Mouse (Mus musculus) limb, embryonic 14.5 days (tissue): Measurements from ENCODE around the gene Npr2. TPM values are rescaled to one million over a fixed set of nuclear protein-coding genes. Genes with fewer than 3 reads are reported as not detected.

ENCODE experiments used
- ATAC-seq: fragments of 200-750 bp; cut with Nextera tagmentation; 2 replicates; pipeline ENCODE4 v1.8.0; 2017; ENCODE audit warnings: low read depth, moderate number of reproducible peaks, moderate TSS enrichment; ENCODE audit not compliant: low FRiP score
- DNase-seq: peaks from one replicate; pipeline ENCODE4 v3.0.0-alpha.2; 2015; ENCODE audit warnings: low spot score
- H3K27ac ChIP-seq: fragments of 300-500 bp; sonication (generic); replicated peaks from 2 replicates; pipeline ENCODE4 v1.5.1; 2014; ENCODE audit warnings: low read depth, mild to moderate bottlenecking, low read length, moderate library complexity, mixed read lengths
- H3K27me3 ChIP-seq: fragments of 300-500 bp; sonication (generic); 2 replicates; pipeline ENCODE4 v1.6.1; 2014; ENCODE audit warnings: low read length, mixed read lengths; ENCODE audit not compliant: control insufficient read depth, insufficient read depth
- H3K36me3 ChIP-seq: fragments of 300-500 bp; sonication (generic); 2 replicates; pipeline ENCODE4 v1.6.1; 2014; ENCODE audit warnings: mild to moderate bottlenecking, low read length, moderate library complexity, mixed read lengths; ENCODE audit not compliant: control insufficient read depth, insufficient read depth
- H3K4me1 ChIP-seq: fragments of 300-500 bp; sonication (generic); 2 replicates; pipeline ENCODE4 v1.6.1; 2014; ENCODE audit warnings: antibody characterized with exemption, low read length, mixed read lengths; ENCODE audit not compliant: control insufficient read depth, insufficient read depth
- H3K4me2 ChIP-seq: fragments of 300-500 bp; sonication (generic); replicated peaks from 2 replicates; pipeline ENCODE4 v1.6.1; 2014; ENCODE audit warnings: low read depth, mild to moderate bottlenecking, low read length, moderate library complexity; ENCODE audit not compliant: severe bottlenecking
- H3K4me3 ChIP-seq: fragments of 300-500 bp; sonication (generic); replicated peaks from 2 replicates; pipeline ENCODE4 v1.5.1; 2014; ENCODE audit warnings: low read length
- H3K9ac ChIP-seq: fragments of 300-500 bp; sonication (generic); 2 replicates; pipeline ENCODE4 v1.6.1; 2014; ENCODE audit warnings: mild to moderate bottlenecking, low read depth, low read length, moderate library complexity; ENCODE audit not compliant: severe bottlenecking
- H3K9me3 ChIP-seq: fragments of 300-500 bp; sonication (generic); 2 replicates; pipeline ENCODE4 v1.6.1; 2016; ENCODE audit warnings: low read length; ENCODE audit not compliant: control insufficient read depth
- POLR2A ChIP-seq: fragments of 200-500 bp; IDR thresholded peaks from 2 replicates; pipeline ENCODE4 v1.8.0; 2012; ENCODE audit warnings: inconsistent platforms, mild to moderate bottlenecking, moderate library complexity, borderline replicate concordance; ENCODE audit not compliant: insufficient read depth, insufficient read length; ENCODE audit errors: extremely low read depth
- WGBS: fragments of 180-500 bp; shearing (Covaris S2); extraction: QIAGEN DNeasy Blood & Tissue Kit; methylation state at CpG from one replicate; pipeline ENCODE4 v1.1.7; 2014; 5-methylcytosine and 5-hydroxymethylcytosine counted together
- polyA plus RNA-seq, 2 experiments: library from polyadenylated mRNA; depleted of rRNA in 1 of 2; stranded (reverse) in 1 of 2; unstranded in 1 of 2; fragments of >200 nt; fragmentation: Nextera tagmentation in 1 of 2; extraction: Ambion mirVana in 1 of 2; gene quantifications; 2 replicates each; pipeline versions ENCODE4 v1.2.1 to v1.2.3; 2012 to 2014

Npr2 gene
- polyA plus RNA-seq, 2 experiments, result 33.3 to 121 TPM

GRCm38 (mm10) chr4:43636751-43637150, 5.0 kb downstream of the Npr2 start:
- H3K9me3 ChIP-seq, result no peaks in the 10 kb centered on the region
- peaks cover 7% of the 10 kb centered on the region; the same call in 1 of the 2 replicates for H3K36me3 ChIP-seq
- DNase-seq, result no peak
- peaks cover 21% of the 10 kb centered on the region for H3K4me1 ChIP-seq
- no peak for ATAC-seq
- H3K9ac ChIP-seq, result no peak overlapping the region
- no peak overlapping the region for H3K4me2 ChIP-seq
- TF ChIP-seq POLR2A, result no peak
- WGBS, result 72% methylated on average over 6 of the region's 6 CpGs
- no peak overlapping the region for H3K4me3 ChIP-seq
- no peaks in the 10 kb centered on the region for H3K27me3 ChIP-seq
- no peak overlapping the region for H3K27ac ChIP-seq

GRCm38 (mm10) chr4:43640076-43640475, 8.3 kb downstream of the Npr2 start:
- no peak overlapping the region for H3K4me3 ChIP-seq

GRCm38 (mm10) chr4:43640491-43640890, 8.8 kb downstream of the Npr2 start:
- no peak overlapping the region for H3K9ac ChIP-seq
- H3K36me3 ChIP-seq, result peaks cover 37% of the 10 kb centered on the region
- no peak overlapping the region for H3K27ac ChIP-seq
- ATAC-seq (no peak), DNase-seq (no peak)
- no peaks in the 10 kb centered on the region for H3K4me1 ChIP-seq
- TF ChIP-seq POLR2A, result no peak
- no peaks in the 10 kb centered on the region for H3K27me3 ChIP-seq
- no peak overlapping the region for H3K4me3 ChIP-seq
- 89% methylated on average over 6 of the region's 6 CpGs for WGBS
- H3K9me3 ChIP-seq, result no peaks in the 10 kb centered on the region
- H3K4me2 ChIP-seq, result no peak overlapping the region

More at GRCm38 (mm10) chr4:43640076-43640475, 8.3 kb downstream of the Npr2 start:
- Histone ChIP-seq H3K27me3 (no peaks in the 10 kb centered on the region), H3K9ac (no peak overlapping the region), H3K36me3 (peaks cover 33% of the 10 kb centered on the region), H3K27ac (no peak overlapping the region), H3K4me2 (no peak overlapping the region), H3K9me3 (no peaks in the 10 kb centered on the region), H3K4me1 (no peaks in the 10 kb centered on the region)
- TF ChIP-seq POLR2A, result no peak
- DNase-seq (no peak), ATAC-seq (no peak)
- WGBS, result 71% methylated on average over 9 of the region's 9 CpGs

GRCm38 (mm10) chr4:43649783-43650182, 18.0 kb downstream of the Npr2 start:
- ATAC-seq (no peak), DNase-seq (no peak)
- no peak overlapping the region for H3K4me3 ChIP-seq
- H3K9me3 ChIP-seq, result peaks cover 7% of the 10 kb centered on the region; the same call in 1 of the 2 replicates
- no peak overlapping the region for H3K27ac ChIP-seq
- H3K4me1 ChIP-seq, result no peaks in the 10 kb centered on the region
- H3K36me3 ChIP-seq, result peaks cover 44% of the 10 kb centered on the region
- no peak for TF ChIP-seq POLR2A
- no peak overlapping the region for H3K4me2 ChIP-seq
- no peaks in the 10 kb centered on the region for H3K27me3 ChIP-seq
- WGBS, result 93% methylated on average over 3 of the region's 3 CpGs
- H3K9ac ChIP-seq, result no peak overlapping the region

- no peak overlapping the region for H3K4me3 ChIP-seq
- H3K4me2 ChIP-seq, result no peak overlapping the region
- TF ChIP-seq POLR2A, result no peak
- peaks cover 31% of the 10 kb centered on the region for H3K36me3 ChIP-seq
- ATAC-seq (no peak), DNase-seq (no peak)
- no peaks in the 10 kb centered on the region for H3K27me3 ChIP-seq
- 95% methylated on average over 4 of the region's 4 CpGs for WGBS
- peaks cover 7% of the 10 kb centered on the region; the same call in 1 of the 2 replicates for H3K9me3 ChIP-seq
- no peak overlapping the region for H3K27ac ChIP-seq
- H3K9ac ChIP-seq, result no peak overlapping the region
- H3K4me1 ChIP-seq, result peaks cover 5% of the 10 kb centered on the region; the same call in 1 of the 2 replicates
Measured at GRCm38 (mm10) chr4:43652726-43653125, 21.0 kb downstream of the Npr2 start.
